In the genomic region with DNA sequence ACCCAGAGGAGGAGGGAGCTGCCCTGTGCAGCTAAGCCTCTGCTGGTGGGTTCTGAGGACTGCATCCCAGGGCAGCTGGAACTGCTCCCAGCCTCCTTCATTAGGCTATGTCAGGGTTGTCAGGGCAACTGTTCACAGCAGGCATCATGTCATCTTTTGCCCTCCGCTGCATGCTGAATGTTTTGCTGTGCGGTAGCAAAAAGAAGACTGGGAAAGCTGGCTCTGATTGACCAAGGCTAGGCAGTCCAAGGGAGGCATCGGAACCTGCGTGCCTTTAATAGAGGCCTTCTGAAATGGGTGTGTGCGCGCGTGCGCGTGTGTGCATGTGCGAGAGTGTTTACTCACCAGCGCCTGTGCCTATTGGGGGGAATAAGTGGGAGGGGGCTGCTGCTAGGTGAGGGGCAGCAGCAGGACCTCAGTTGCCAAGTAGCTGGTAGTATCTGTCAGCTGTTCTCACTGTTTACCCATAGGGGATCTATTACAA, we compare ENCODE assay signal across 8 mouse cellular contexts. TPM values are rescaled to one million over a fixed set of nuclear protein-coding genes. Genes with fewer than 3 reads are reported as not detected.
DNase-seq lines count a peak whose midpoint lies in the region; ATAC-seq and TF ChIP-seq lines count a peak whose summit lies in the region.

No protein-coding gene starts in this region.

- H3K9ac ChIP-seq in forebrain, embryonic 13.5 days = peak overlapping the region; percentile 55
- H3K9ac ChIP-seq in heart, postnatal 0 days (replicated peaks; ENCODE audit: low read depth, low read length) = no peak overlapping the region
- no peak overlapping the region for H3K9ac ChIP-seq in liver, adult 2 months (ENCODE audit: low read depth, low read length)
- H3K9ac ChIP-seq in midbrain, embryonic 16.5 days (ENCODE audit: low read depth, low read length) = peak overlapping the region; percentile 37

- peak; percentile 62 for TF ChIP-seq CTCF in E14TG2a.4 (conservative IDR thresholded peaks at IDR 0.05; ENCODE audit: low read length)
- TF ChIP-seq CTCF in heart, postnatal 0 days (IDR thresholded peaks at IDR 0.05; ENCODE audit: low read depth) = peak; percentile 93
- TF ChIP-seq CTCF in liver, adult 2 months (IDR thresholded peaks at IDR 0.05; ENCODE audit: low read depth, low read length) = peak; percentile 95

- peaks cover 88% of the 10 kb centered on the region for H3K4me1 ChIP-seq in E14TG2a.4 (replicated peaks; ENCODE audit: low read depth, low read length)
- peaks cover 22% of the 10 kb centered on the region for H3K4me1 ChIP-seq in forebrain, embryonic 13.5 days
- H3K4me1 ChIP-seq in heart, postnatal 0 days (ENCODE audit: control insufficient read depth, insufficient read depth) = no peaks in the 10 kb centered on the region
- H3K4me1 ChIP-seq in liver, adult 2 months (ENCODE audit: control insufficient read depth, insufficient read depth, low read length) = peaks cover 44% of the 10 kb centered on the region
- H3K4me1 ChIP-seq in midbrain, embryonic 16.5 days (ENCODE audit: control insufficient read depth, insufficient read depth, low read length) = peaks cover 16% of the 10 kb centered on the region

- 14% methylated on average over 11 of the region's 11 CpGs for whole genome bisulfite sequencing in forebrain, embryonic 13.5 days
- WGBS in heart, postnatal 0 days = 57% methylated on average over 11 of the region's 11 CpGs
- WGBS in liver, adult 2 months = 44% methylated on average over 11 of the region's 11 CpGs
- WGBS in midbrain, embryonic 16.5 days = 12% methylated on average over 11 of the region's 11 CpGs

- no peak for TF ChIP-seq EP300 in heart, postnatal 0 days (IDR thresholded peaks at IDR 0.05; ENCODE audit: low read depth)

- no peak for TF ChIP-seq POLR2A in liver, adult 2 months (IDR thresholded peaks at IDR 0.05; ENCODE audit: extremely low read depth, insufficient read depth, low read length)

- peaks cover 18% of the 10 kb centered on the region for H3K36me3 ChIP-seq in E14TG2a.4 (ENCODE audit: insufficient read depth, low read length)
- H3K36me3 ChIP-seq in forebrain, embryonic 13.5 days (ENCODE audit: poor library complexity, severe bottlenecking) = no peaks in the 10 kb centered on the region
- no peaks in the 10 kb centered on the region for H3K36me3 ChIP-seq in heart, postnatal 0 days (replicated peaks; ENCODE audit: control insufficient read depth, insufficient read depth, low read length)
- H3K36me3 ChIP-seq in liver, adult 2 months (ENCODE audit: control insufficient read depth, insufficient read depth, low read length) = no peaks in the 10 kb centered on the region
- H3K36me3 ChIP-seq in midbrain, embryonic 16.5 days (ENCODE audit: control insufficient read depth, insufficient read depth, low read length) = no peaks in the 10 kb centered on the region

- peak; percentile 83 for DNase-seq in cerebellum, adult 11 months
- peak; percentile 91 for DNase-seq in heart, postnatal 0 days (ENCODE audit: low spot score)
- DNase-seq in kidney, postnatal 25 days = peak; percentile 81 to 92
- peak; percentile 72 for DNase-seq in liver, adult 2 months (ENCODE audit: extremely low read depth, low read depth, low spot score)
- DNase-seq in testis, postnatal 14 days (ENCODE audit: low spot score) = peak; percentile 36

- ATAC-seq in forebrain, embryonic 13.5 days = peak; percentile 98
- peak; percentile 99 for ATAC-seq in heart, postnatal 0 days (ENCODE audit: insufficient read depth, low read depth)
- ATAC-seq in midbrain, embryonic 16.5 days = peak; percentile 96

- H3K27me3 ChIP-seq in E14TG2a.4 (ENCODE audit: insufficient read depth, low read length) = no peaks in the 10 kb centered on the region
- H3K27me3 ChIP-seq in forebrain, embryonic 13.5 days = no peaks in the 10 kb centered on the region
- no peaks in the 10 kb centered on the region for H3K27me3 ChIP-seq in heart, postnatal 0 days (ENCODE audit: control insufficient read depth, insufficient read depth, low read length)
- no peaks in the 10 kb centered on the region for H3K27me3 ChIP-seq in liver, adult 2 months (ENCODE audit: control insufficient read depth, insufficient read depth, low read length)
- H3K27me3 ChIP-seq in midbrain, embryonic 16.5 days (ENCODE audit: control insufficient read depth, insufficient read depth, low read depth, low read length) = no peaks in the 10 kb centered on the region

- H3K9me3 ChIP-seq in E14TG2a.4 (ENCODE audit: low read length) = no peaks in the 10 kb centered on the region
- H3K9me3 ChIP-seq in forebrain, embryonic 13.5 days (replicated peaks) = no peaks in the 10 kb centered on the region
- H3K9me3 ChIP-seq in heart, postnatal 0 days (replicated peaks; ENCODE audit: control insufficient read depth, low read length) = no peaks in the 10 kb centered on the region
- H3K9me3 ChIP-seq in midbrain, embryonic 16.5 days (replicated peaks; ENCODE audit: control insufficient read depth, low read length, poor library complexity, severe bottlenecking) = no peaks in the 10 kb centered on the region

- H3K4me3 ChIP-seq in E14TG2a.4 (replicated peaks; ENCODE audit: low read length) = peak overlapping the region; percentile 51
- peak overlapping the region; percentile 32 for H3K4me3 ChIP-seq in forebrain, embryonic 13.5 days
- H3K4me3 ChIP-seq in heart, postnatal 0 days (ENCODE audit: low read depth, low read length) = peak overlapping the region; percentile 18
- H3K4me3 ChIP-seq in liver, adult 2 months (ENCODE audit: insufficient read depth, low read depth, low read length) = no peak overlapping the region
- peak overlapping the region; percentile 37 for H3K4me3 ChIP-seq in midbrain, embryonic 16.5 days (ENCODE audit: low read depth, low read length)

- H3K4me2 ChIP-seq in forebrain, embryonic 13.5 days = peak overlapping the region; percentile 63
- H3K4me2 ChIP-seq in heart, postnatal 0 days (ENCODE audit: low read depth, low read length) = peak overlapping the region; percentile 45
- peak overlapping the region; percentile 65 for H3K4me2 ChIP-seq in midbrain, embryonic 16.5 days (ENCODE audit: low read length)

- peaks cover 23% of the 10 kb centered on the region; the same call in 1 of the 2 replicates for H3K79me2 ChIP-seq in liver, adult 2 months (ENCODE audit: control insufficient read depth, insufficient read depth, low read length)

- H3K27ac ChIP-seq in forebrain, embryonic 13.5 days = peak overlapping the region; percentile 51; the same call in 1 of the 2 replicates
- H3K27ac ChIP-seq in heart, postnatal 0 days (ENCODE audit: low read depth) = no peak overlapping the region
- H3K27ac ChIP-seq in liver, adult 2 months (replicated peaks; ENCODE audit: insufficient read depth, low read depth, low read length) = no peak overlapping the region
- peak overlapping the region; percentile 62 for H3K27ac ChIP-seq in midbrain, embryonic 16.5 days (ENCODE audit: low read length)

RNA-seq across cellular contexts. Expression of a gene that starts 22.4 kb away (rescaled TPM):
- polyA plus RNA-seq in forebrain, embryonic 13.5 days (2015; fragmentation: Nextera tagmentation; extraction: Ambion mirVana) = 4.1 and 4.4 TPM in 2 replicates
- total RNA-seq in heart, postnatal 0 days (2014; rRNA removed; ENCODE audit: low replicate concordance) = 5.9 and 22.5 TPM in 2 replicates
- polyA plus RNA-seq in heart, postnatal 0 days (2015; fragmentation: Nextera tagmentation; extraction: Ambion mirVana) = 7.0 and 7.5 TPM in 2 replicates
- 13.7 and 15.6 TPM in 2 replicates for total RNA-seq in liver, adult 2 months (2014; rRNA removed)
- polyA plus RNA-seq in liver, adult 2 months (2012; rRNA removed) = 9.5 and 11.1 TPM in 2 replicates
- 8.5 and 10.3 TPM in 2 replicates for polyA plus RNA-seq in midbrain, embryonic 16.5 days (2015; fragmentation: Nextera tagmentation; extraction: Ambion mirVana)

Comparison
In these comparisons a context has a peak if more than half of its experiments do, and no peak if none do; other contexts are left out.
1. DNase-seq: peak in every context shown above with its lines; median percentile 91 in heart, postnatal 0 days; 86 in kidney, postnatal 25 days; 83 in cerebellum, adult 11 months; 72 in liver, adult 2 months; 36 in testis, postnatal 14 days.
2. H3K27ac ChIP-seq: peak in forebrain, embryonic 13.5 days (single experiment) and midbrain, embryonic 16.5 days (single experiment); none in heart, postnatal 0 days (single experiment) and liver, adult 2 months (single experiment).
3. H3K9ac ChIP-seq: peak in forebrain, embryonic 13.5 days (single experiment) and midbrain, embryonic 16.5 days (single experiment); none in heart, postnatal 0 days (single experiment) and liver, adult 2 months (single experiment).
4. Peak in every context shown above with its lines, with median percentiles within 50 percentile points of each other: CTCF ChIP-seq, ATAC-seq and H3K4me2 ChIP-seq.